Mouse (Mus musculus) embryonic facial prominence, embryonic 12.5 days (tissue): ENCODE measurements around the gene Shkbp1. TPM values are rescaled to one million over a fixed set of nuclear protein-coding genes. Genes with fewer than 3 reads are reported as not detected.

Experiments
- ATAC-seq: fragments of 200-750 bp; cut with Nextera tagmentation; 2 replicates; pipeline ENCODE4 v1.8.0; 2017; ENCODE audit not compliant: insufficient number of reproducible peaks, insufficient read depth, low FRiP score, low TSS enrichment
- H3K27ac ChIP-seq: fragments of 300-500 bp; sonication (generic); 2 replicates; pipeline ENCODE4 v1.5.1; 2016; ENCODE audit warnings: mild to moderate bottlenecking
- H3K27me3 ChIP-seq: fragments of 300-500 bp; sonication (generic); 2 replicates; pipeline ENCODE4 v1.6.1; 2016; ENCODE audit warnings: mild to moderate bottlenecking, moderate library complexity
- H3K36me3 ChIP-seq: fragments of 300-500 bp; sonication (generic); 2 replicates; pipeline ENCODE4 v1.6.1; 2016; ENCODE audit warnings: mild to moderate bottlenecking
- H3K4me1 ChIP-seq: fragments of 300-500 bp; sonication (generic); 2 replicates; pipeline ENCODE4 v1.6.1; 2016
- H3K4me2 ChIP-seq: fragments of 300-500 bp; sonication (generic); replicated peaks from 2 replicates; pipeline ENCODE4 v1.6.1; 2016; ENCODE audit warnings: mild to moderate bottlenecking, moderate library complexity
- H3K4me3 ChIP-seq: fragments of 300-500 bp; sonication (generic); 2 replicates; pipeline ENCODE4 v1.5.1; 2016; ENCODE audit warnings: mild to moderate bottlenecking
- H3K9ac ChIP-seq: fragments of 300-500 bp; sonication (generic); 2 replicates; pipeline ENCODE4 v1.6.1; 2016; ENCODE audit warnings: mild to moderate bottlenecking, moderate library complexity
- H3K9me3 ChIP-seq: fragments of 300-500 bp; sonication (generic); 2 replicates; pipeline ENCODE4 v1.6.1; 2016; ENCODE audit warnings: mild to moderate bottlenecking, moderate library complexity
- WGBS: fragments of 180-500 bp; shearing (Covaris S2); methylation state at CpG from one replicate; pipeline ENCODE4 v1.1.7; 2016; 5-methylcytosine and 5-hydroxymethylcytosine counted together
- polyA plus RNA-seq: library from polyadenylated mRNA; unstranded; fragments of >200 nt; fragmentation: Nextera tagmentation; extraction: Ambion mirVana; gene quantifications from 2 replicates; pipeline ENCODE4 v1.2.1, GENCODE M21; 2016

Gene Shkbp1
- polyA plus RNA-seq, 1 experiment from 2014 or later = 75.8 TPM

- Histone ChIP-seq H3K36me3 (peaks cover 65% of the 10 kb centered on the region), H3K9ac (no peak overlapping the region), H3K4me2 (no peak overlapping the region), H3K9me3 (no peaks in the 10 kb centered on the region), H3K27ac (no peak overlapping the region), H3K4me1 (no peaks in the 10 kb centered on the region), H3K27me3 (no peaks in the 10 kb centered on the region), H3K4me3 (no peak overlapping the region)
- WGBS = 14% methylated on average over 6 of the region's 6 CpGs
- no peak for ATAC-seq
Observed at GRCm38 (mm10) chr7:27345444-27345843, 10.4 kb downstream of the Shkbp1 start.

GRCm38 (mm10) chr7:27342595-27342994, 13.2 kb downstream of the Shkbp1 start:
- 44% methylated on average over 4 of the region's 4 CpGs for WGBS

GRCm38 (mm10) chr7:27339519-27339918, 16.3 kb downstream of the Shkbp1 start:
- Histone ChIP-seq H3K36me3 (peaks cover 28% of the 10 kb centered on the region), H3K9ac (no peak overlapping the region), H3K4me3 (no peak overlapping the region), H3K27me3 (peaks cover 19% of the 10 kb centered on the region), H3K27ac (no peak overlapping the region), H3K9me3 (no peaks in the 10 kb centered on the region), H3K4me2 (no peak overlapping the region), H3K4me1 (peaks cover 22% of the 10 kb centered on the region)
- 34% methylated on average over 7 of the region's 7 CpGs for whole genome bisulfite sequencing
- no peak for ATAC-seq

More at GRCm38 (mm10) chr7:27342595-27342994, 13.2 kb downstream of the Shkbp1 start:
- Histone ChIP-seq H3K4me1 (0 out of 2 replicates have a peak, but pooled peaks cover 4% of the 10 kb centered on the region), H3K36me3 (peaks cover 45% of the 10 kb centered on the region), H3K27me3 (peaks cover 8% of the 10 kb centered on the region; the same call in 1 of the 2 replicates), H3K9ac (no peak overlapping the region), H3K4me2 (no peak overlapping the region), H3K4me3 (no peak overlapping the region), H3K9me3 (no peaks in the 10 kb centered on the region), H3K27ac (no peak overlapping the region)
- ATAC-seq = no peak

GRCm38 (mm10) chr7:27339114-27339513, 16.7 kb downstream of the Shkbp1 start:
- Histone ChIP-seq H3K27me3 (peaks cover 23% of the 10 kb centered on the region), H3K9ac (no peak overlapping the region), H3K36me3 (peaks cover 24% of the 10 kb centered on the region), H3K27ac (no peak overlapping the region), H3K4me3 (no peak overlapping the region), H3K9me3 (no peaks in the 10 kb centered on the region), H3K4me1 (peaks cover 26% of the 10 kb centered on the region), H3K4me2 (no peak overlapping the region)
- 75% methylated on average over 4 of the region's 4 CpGs for WGBS
- ATAC-seq = no peak

- ATAC-seq = peak; percentile 45; the same call in 1 of the 2 replicates
- Histone ChIP-seq H3K9ac (peak within 1 kb of the TSS; percentile 56), H3K27me3 (peaks cover 40% of the 10 kb centered on the region), H3K4me1 (peaks cover 40% of the 10 kb centered on the region), H3K27ac (no peak within 1 kb of the TSS), H3K4me2 (peak within 1 kb of the TSS; percentile 88), H3K36me3 (peaks cover 9% of the 10 kb centered on the region), H3K4me3 (peak within 1 kb of the TSS; percentile 43), H3K9me3 (no peaks in the 10 kb centered on the region)
- under 1% methylated on average over 36 of the region's 36 CpGs for whole genome bisulfite sequencing
Observed at GRCm38 (mm10) chr7:27337175-27337853, 18.5 kb downstream of the Shkbp1 start, which contains the start of gene Ltbp4. Ltbp4 (minus strand) TSS chr7:27337692.

DNA sequence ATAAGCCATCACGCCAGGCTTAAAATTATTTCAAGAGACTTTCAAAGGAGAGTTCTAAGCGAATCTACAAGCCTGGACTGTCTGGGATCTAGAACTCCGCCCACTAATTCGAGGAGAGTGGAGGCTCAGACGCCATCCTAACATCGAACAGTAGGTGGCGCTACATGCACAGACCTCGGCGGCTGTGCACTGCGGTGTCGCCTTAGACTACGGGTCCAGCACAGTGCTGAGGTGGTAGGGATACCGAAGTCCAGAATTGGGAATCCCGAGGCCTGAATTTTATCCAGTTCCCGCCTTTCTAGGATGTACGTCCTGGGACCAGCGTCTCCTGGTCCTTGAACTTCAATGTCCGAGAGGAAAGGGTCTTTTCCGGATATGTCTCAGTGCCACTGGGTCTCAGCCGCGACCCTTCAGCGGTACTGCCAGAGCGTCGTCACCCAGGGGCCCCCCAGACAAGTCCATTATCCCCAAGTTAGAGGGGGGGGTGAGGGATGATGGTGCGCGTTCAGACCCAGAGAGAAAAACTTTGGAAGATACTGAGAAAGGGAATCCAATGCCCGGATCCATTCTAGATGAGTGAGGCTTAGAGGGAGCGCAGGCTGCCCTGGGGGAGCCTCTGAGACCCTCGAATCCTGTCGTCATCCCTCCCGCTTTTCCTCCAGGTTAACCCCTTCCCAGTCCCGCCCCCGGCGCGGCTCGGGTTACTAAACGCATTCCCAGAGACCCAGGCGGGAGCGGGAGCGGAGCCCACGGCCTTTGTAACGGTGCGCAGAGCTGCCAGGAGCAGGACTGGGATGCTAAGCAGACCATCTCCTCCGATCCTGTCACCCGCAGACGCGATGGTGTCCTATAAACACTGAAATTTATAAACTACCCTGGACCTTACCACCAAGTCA, 19.6 kb downstream of the Shkbp1 start:
- Histone ChIP-seq H3K4me1 (peaks cover 43% of the 10 kb centered on the region), H3K4me3 (peak overlapping the region; percentile 43), H3K9me3 (no peaks in the 10 kb centered on the region), H3K36me3 (no peaks in the 10 kb centered on the region), H3K4me2 (peak overlapping the region; percentile 88), H3K27ac (no peak overlapping the region), H3K9ac (peak overlapping the region; percentile 20), H3K27me3 (peaks cover 52% of the 10 kb centered on the region)
- ATAC-seq = peak; percentile 83
- whole genome bisulfite sequencing = under 1% methylated on average over 47 of the region's 47 CpGs

- H3K4me1 ChIP-seq = peaks cover 51% of the 10 kb centered on the region
- H3K27ac ChIP-seq = no peak overlapping the region
- no peak overlapping the region for H3K9ac ChIP-seq
- ATAC-seq = no peak
- no peaks in the 10 kb centered on the region for H3K36me3 ChIP-seq
- no peaks in the 10 kb centered on the region for H3K9me3 ChIP-seq
- 52% methylated on average over 15 of the region's 15 CpGs for WGBS
- peaks cover 62% of the 10 kb centered on the region for H3K27me3 ChIP-seq
- no peak overlapping the region for H3K4me3 ChIP-seq
- 0 out of 2 replicates have a peak overlapping the region, but pooled peaks have one; percentile 88 for H3K4me2 ChIP-seq
Observed at GRCm38 (mm10) chr7:27335011-27335720, 20.7 kb downstream of the Shkbp1 start.

- peaks cover 69% of the 10 kb centered on the region for H3K27me3 ChIP-seq
- peak overlapping the region; percentile 14; the same call in 1 of the 2 replicates for H3K4me3 ChIP-seq
- H3K9me3 ChIP-seq = no peaks in the 10 kb centered on the region
- H3K4me1 ChIP-seq = peaks cover 54% of the 10 kb centered on the region
- H3K4me2 ChIP-seq = peak overlapping the region; percentile 91
- ATAC-seq = no peak
- H3K27ac ChIP-seq = no peak overlapping the region
- H3K36me3 ChIP-seq = no peaks in the 10 kb centered on the region
- 2% methylated on average over 32 of the region's 32 CpGs for WGBS
- H3K9ac ChIP-seq = peak overlapping the region; percentile 20; the same call in 1 of the 2 replicates
Observed at GRCm38 (mm10) chr7:27334405-27334911, 21.4 kb downstream of the Shkbp1 start.

- H3K27ac ChIP-seq = no peak overlapping the region
- under 1% methylated on average over 65 of the region's 77 CpGs for WGBS
Observed at GRCm38 (mm10) chr7:27333316-27333941, 22.4 kb downstream of the Shkbp1 start.

DNA sequence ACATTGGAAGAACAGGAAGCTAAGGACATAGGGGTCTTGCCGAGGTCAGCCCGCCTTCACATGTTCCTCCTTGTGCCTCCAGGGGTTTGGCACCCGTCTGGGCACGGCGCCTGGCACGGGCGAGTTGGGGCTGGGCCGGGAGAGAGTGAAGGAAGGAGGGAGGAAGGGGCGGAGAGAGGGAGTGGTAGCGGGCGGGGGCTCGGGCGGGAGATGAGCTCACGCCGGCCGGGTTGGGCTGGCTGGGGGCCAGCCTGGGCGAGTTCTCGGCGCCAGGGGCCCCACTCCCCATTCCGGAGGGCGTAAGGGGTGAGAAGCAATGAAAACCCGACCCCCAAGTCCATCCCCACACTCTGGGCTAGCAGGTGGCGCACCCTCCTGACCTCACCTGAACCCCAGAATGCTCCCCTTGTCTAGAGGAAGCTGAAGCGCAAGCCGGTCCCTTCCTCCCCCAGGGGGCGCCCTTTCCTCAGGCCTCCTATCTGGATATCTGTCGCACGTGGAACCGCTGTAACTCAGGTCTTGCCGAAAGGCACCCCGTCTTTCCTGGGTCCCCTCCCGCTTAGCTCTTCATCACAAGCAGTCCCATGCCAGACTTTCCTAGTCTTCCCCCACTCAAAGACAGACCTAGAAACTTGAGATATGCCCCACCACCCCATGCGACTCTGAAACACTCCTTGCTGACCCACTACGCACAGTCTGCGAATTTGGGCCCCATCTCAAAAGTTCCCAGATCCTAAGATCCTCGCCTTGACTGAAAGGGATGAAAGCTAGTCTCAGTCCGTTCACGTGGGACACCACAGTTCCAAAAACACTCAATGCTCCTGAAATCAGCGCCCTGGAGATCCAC, 23.2 kb downstream of the Shkbp1 start:
- peak overlapping the region; percentile 91 for H3K4me2 ChIP-seq
- 1% methylated on average over 39 of the region's 39 CpGs for WGBS
- peaks cover 78% of the 10 kb centered on the region for H3K27me3 ChIP-seq
- no peak overlapping the region for H3K27ac ChIP-seq
- no peak for ATAC-seq
- no peaks in the 10 kb centered on the region for H3K36me3 ChIP-seq
- peaks cover 59% of the 10 kb centered on the region for H3K4me1 ChIP-seq
- peak overlapping the region; percentile 53 for H3K4me3 ChIP-seq
- no peaks in the 10 kb centered on the region for H3K9me3 ChIP-seq
- peak overlapping the region; percentile 65 for H3K9ac ChIP-seq

More at GRCm38 (mm10) chr7:27333316-27333941, 22.4 kb downstream of the Shkbp1 start:
- no peaks in the 10 kb centered on the region for H3K9me3 ChIP-seq
- peak overlapping the region; percentile 91 for H3K4me2 ChIP-seq
- peak overlapping the region; percentile 65 for H3K9ac ChIP-seq
- H3K4me1 ChIP-seq = peaks cover 63% of the 10 kb centered on the region
- H3K27me3 ChIP-seq = peaks cover 78% of the 10 kb centered on the region
- no peaks in the 10 kb centered on the region for H3K36me3 ChIP-seq
- H3K4me3 ChIP-seq = peak overlapping the region; percentile 53
- ATAC-seq = no peak
